Mouse (Mus musculus) 416B (cell line): ENCODE measurements around the gene Hnrnpab.

Experiments used
- DNase-seq: peaks from one replicate; pipeline ENCODE4 v3.0.0; 2011; ENCODE audit warnings: low read depth

Gene Hnrnpab

GRCm38 (mm10) chr11:51565951-51566350, 40.7 kb downstream of the Hnrnpab start:
- DNase-seq = no peak

DNA sequence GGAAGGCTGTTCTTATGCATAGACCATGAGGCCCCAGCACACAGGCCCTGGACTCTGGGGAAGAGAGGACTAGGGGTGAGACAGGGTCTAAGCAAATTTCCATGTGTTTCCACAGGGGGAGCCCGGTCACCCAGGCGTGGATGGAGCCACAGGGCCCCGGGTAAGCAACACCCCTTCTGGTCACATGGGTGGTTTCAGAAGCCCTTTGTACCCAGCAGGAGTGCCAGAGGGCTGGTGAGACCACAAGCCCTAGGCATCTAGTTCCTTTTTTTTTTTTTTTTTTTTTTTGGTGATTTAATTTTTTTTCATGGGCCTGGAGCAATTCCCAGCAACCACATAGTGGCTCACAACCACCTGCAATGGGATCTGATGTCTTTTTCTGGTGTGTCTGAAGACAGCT, 41.6 kb downstream of the Hnrnpab start:
- DNase-seq = peak; percentile 85

- no peak for DNase-seq
These were observed 43.4 kb downstream of the Hnrnpab start for GRCm38 (mm10) chr11:51563276-51563675.

DNA sequence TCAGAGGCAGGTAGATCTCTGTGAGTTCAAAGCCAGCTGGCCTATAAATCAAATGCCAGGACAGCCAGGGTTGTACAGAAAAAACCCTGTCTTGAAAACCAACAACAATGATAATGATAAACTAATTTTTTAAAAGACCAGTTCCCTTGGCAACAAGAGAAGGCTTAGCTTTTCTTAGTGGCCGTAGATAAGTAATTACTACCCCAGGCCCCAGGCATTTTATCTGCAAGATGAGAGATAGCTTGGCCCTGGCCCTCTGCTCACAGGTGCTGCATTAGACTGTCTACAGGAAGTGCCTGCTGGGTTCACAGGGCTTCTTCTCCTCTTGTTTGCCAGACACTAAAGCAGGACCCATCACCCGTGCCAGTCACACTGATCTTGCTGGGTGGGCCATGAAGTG, 51.6 kb downstream of the Hnrnpab start:
- no peak for DNase-seq

- DNase-seq = no peak
These were observed 52.1 kb downstream of the Hnrnpab start for GRCm38 (mm10) chr11:51554590-51554989.

DNA sequence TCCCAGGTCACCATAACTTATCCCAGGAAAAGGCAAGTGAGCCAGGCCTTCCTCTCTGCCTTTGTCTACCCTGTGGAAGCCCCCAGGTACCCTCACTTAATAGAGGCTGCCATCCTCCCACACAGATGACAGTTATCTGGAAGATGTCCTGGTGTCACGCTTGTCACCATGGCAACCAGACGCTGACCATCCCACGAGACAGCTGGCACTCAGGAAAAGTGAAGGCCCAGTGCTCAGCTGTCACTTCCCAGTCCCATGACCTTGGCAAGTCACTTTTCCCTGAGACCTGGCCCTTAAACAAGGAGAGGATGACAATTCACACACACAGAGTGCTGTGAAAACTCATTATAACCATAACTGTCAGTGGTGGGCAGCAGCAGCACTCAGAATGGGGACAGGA, 54.6 kb downstream of the Hnrnpab start:
- DNase-seq = no peak

GRCm38 (mm10) chr11:51551253-51551652, 55.4 kb downstream of the Hnrnpab start:
- DNase-seq = peak; percentile 88
